Mouse (Mus musculus): ENCODE measurements around the gene H2-D1.
"Not testable (repeated sequence)": the region's sequence is repeated elsewhere in the genome, so short reads cannot be mapped to it uniquely, and the experiment has no call there.

Gene H2-D1

GRCm38 (mm10) chr17:35262664-35263522, at the start of gene H2-D1:
Gene H2-D1, plus strand, starts transcription at chr17:35262730.
- DNase-seq, result peak; percentile 100

- no peak for DNase-seq
Observed at GRCm38 (mm10) chr17:35213071-35213470, 49.5 kb upstream of the H2-D1 start.

- DNase-seq, result peak; percentile 67 to 72
Observed at GRCm38 (mm10) chr17:35218516-35219193, 43.9 kb upstream of the H2-D1 start.

- DNase-seq, result peak in 1 of 2 experiments; percentile 51
Observed at GRCm38 (mm10) chr17:35219601-35220041, 42.9 kb upstream of the H2-D1 start.

- no peak for DNase-seq
Observed at GRCm38 (mm10) chr17:35220156-35220952, 42.2 kb upstream of the H2-D1 start, which contains the start of gene Gm16181. Gene Gm16181, plus strand, starts transcription at chr17:35220834.

- DNase-seq, result no peak
Observed at GRCm38 (mm10) chr17:35222299-35222698, 40.2 kb upstream of the H2-D1 start.

- no peak for DNase-seq
Observed at GRCm38 (mm10) chr17:35224641-35225040, 37.9 kb upstream of the H2-D1 start.

- DNase-seq, result no peak
Observed at GRCm38 (mm10) chr17:35225456-35225855, 37.1 kb upstream of the H2-D1 start.

GRCm38 (mm10) chr17:35226561-35227046, 35.9 kb upstream of the H2-D1 start:
- DNase-seq, result no peak

GRCm38 (mm10) chr17:35231022-35231421, 31.5 kb upstream of the H2-D1 start:
- DNase-seq, result no peak

- peak; percentile 76 to 91 for DNase-seq
Observed at GRCm38 (mm10) chr17:35232043-35232442, 30.5 kb upstream of the H2-D1 start.

- DNase-seq, result no peak
Observed at GRCm38 (mm10) chr17:35232659-35233058, 29.9 kb upstream of the H2-D1 start.

GRCm38 (mm10) chr17:35233114-35233980, 29.2 kb upstream of the H2-D1 start, which contains the start of gene Atp6v1g2:
Gene Atp6v1g2, plus strand, starts transcription at chr17:35233660.
- no peak for DNase-seq

- DNase-seq, result not testable (repeated sequence)
Observed at GRCm38 (mm10) chr17:35234090-35234489, 28.4 kb upstream of the H2-D1 start.

- peak; percentile 47 to 50 for DNase-seq
Observed at GRCm38 (mm10) chr17:35234903-35235302, 27.6 kb upstream of the H2-D1 start.

GRCm38 (mm10) chr17:35235614-35236389, 26.7 kb upstream of the H2-D1 start, which contains the start of gene Nfkbil1:
Gene Nfkbil1, minus strand, starts transcription at chr17:35235792.
- DNase-seq, result peak; percentile 78 to 85

- DNase-seq, result peak; percentile 94 to 99
Observed at GRCm38 (mm10) chr17:35236390-35236746, 26.2 kb upstream of the H2-D1 start.

GRCm38 (mm10) chr17:35236996-35237395, 25.5 kb upstream of the H2-D1 start:
- no peak for DNase-seq

GRCm38 (mm10) chr17:35237504-35237903, 25.0 kb upstream of the H2-D1 start:
- no peak for DNase-seq

- DNase-seq, result no peak
Observed at GRCm38 (mm10) chr17:35239700-35240099, 22.8 kb upstream of the H2-D1 start.

Measured in spleen, adult 18-20 months (tissue).